Mouse (Mus musculus) spleen, adult 2 months (tissue): ENCODE data around the gene Phf12. TPM values are rescaled to one million over a fixed set of nuclear protein-coding genes. Genes with fewer than 3 reads are reported as not detected.

Source experiments
- DNase-seq, 2 experiments: peaks; one replicate each; pipeline versions ENCODE4 v3.0.0 to v3.0.0-alpha.2; 2012 to 2021; ENCODE audit warnings: low spot score in 2 of 2, low read depth in 1 of 2
- H3K27ac ChIP-seq: fragments of 200-500 bp; 2 replicates; pipeline ENCODE4 v1.5.1; 2012; ENCODE audit warnings: low read length, inconsistent platforms; ENCODE audit not compliant: insufficient read depth
- H3K27me3 ChIP-seq: fragments of 200-500 bp; 2 replicates; pipeline ENCODE4 v1.6.1; 2012; ENCODE audit warnings: mild to moderate bottlenecking, moderate library complexity, low read length, inconsistent platforms; ENCODE audit not compliant: control insufficient read depth, insufficient read depth
- H3K36me3 ChIP-seq: fragments of 200-500 bp; 2 replicates; pipeline ENCODE4 v1.6.1; 2012; ENCODE audit warnings: mild to moderate bottlenecking, low read length, inconsistent platforms; ENCODE audit not compliant: control insufficient read depth, insufficient read depth
- H3K4me1 ChIP-seq: fragments of 200-500 bp; 2 replicates; pipeline ENCODE4 v1.6.1; 2011; ENCODE audit warnings: inconsistent platforms; ENCODE audit not compliant: control insufficient read depth, insufficient read depth, insufficient read length
- H3K4me3 ChIP-seq: fragments of 200-500 bp; 2 replicates; pipeline ENCODE4 v1.5.1; 2011; ENCODE audit warnings: mild to moderate bottlenecking, inconsistent platforms; ENCODE audit not compliant: insufficient read depth, insufficient read length; ENCODE audit errors: extremely low read depth
- CTCF ChIP-seq: fragments of 200-500 bp; IDR thresholded peaks from 2 replicates; pipeline ENCODE4 v1.5.1; 2011; ENCODE audit warnings: mild to moderate bottlenecking, inconsistent platforms; ENCODE audit not compliant: insufficient read depth, insufficient read length, insufficient replicate concordance; ENCODE audit errors: extremely low read depth
- POLR2A ChIP-seq: fragments of 200-500 bp; IDR thresholded peaks from 2 replicates; pipeline ENCODE4 v1.6.1; 2011; ENCODE audit warnings: low read depth, low read length, inconsistent platforms
- WGBS: fragments of 180-500 bp; shearing (Covaris S2); methylation state at CpG from one replicate; pipeline ENCODE4 v1.1.7; 2018; 5-methylcytosine and 5-hydroxymethylcytosine counted together
- polyA plus RNA-seq: library from polyadenylated mRNA; depleted of rRNA; stranded (reverse); fragments of >200 nt; gene quantifications from 2 replicates; pipeline ENCODE4 v1.2.3, GENCODE M21; 2012

The Phf12 gene
- polyA plus RNA-seq, 1 experiment: 65.4 TPM

GRCm38 (mm10) chr11:78059833-78060757 lies 77.5 kb downstream of the Phf12 start:
- H3K4me1 ChIP-seq: no peaks in the 10 kb centered on the region
- TF ChIP-seq POLR2A (no peak), CTCF (peak; percentile 82; the same call in 1 of the 2 replicates)
- no peak overlapping the region for H3K4me3 ChIP-seq
- H3K27ac ChIP-seq: no peak overlapping the region
- 47% methylated on average over 9 of the region's 9 CpGs for WGBS
- peaks cover 5% of the 10 kb centered on the region for H3K36me3 ChIP-seq
- peak in 1 of 2 experiments; percentile 48 for DNase-seq
- H3K27me3 ChIP-seq: no peaks in the 10 kb centered on the region

DNA sequence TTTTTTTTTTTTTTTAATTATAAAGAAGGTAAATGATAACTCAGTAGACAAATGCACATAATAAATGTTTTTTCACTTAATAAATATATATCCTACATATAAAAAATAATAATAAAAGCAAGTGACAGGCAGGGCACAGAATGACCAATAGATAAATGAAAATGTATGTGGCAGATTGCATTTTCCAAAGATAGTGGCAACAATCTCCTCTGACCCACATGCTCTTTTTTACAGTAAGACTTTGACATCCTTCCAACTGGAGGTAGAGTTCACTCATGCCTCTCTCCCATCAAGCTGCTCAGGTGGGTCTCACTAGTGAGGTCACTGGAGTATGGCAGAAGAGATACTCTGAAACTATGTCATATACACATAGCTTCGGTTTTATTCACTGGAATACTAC lies 80.0 kb downstream of the Phf12 start:
- WGBS: 80% methylated on average over 1 of the region's 1 CpGs
- H3K4me3 ChIP-seq: no peak overlapping the region
- no peak for TF ChIP-seq CTCF
- TF ChIP-seq POLR2A: no peak
- H3K36me3 ChIP-seq: peaks cover 3% of the 10 kb centered on the region; the same call in 1 of the 2 replicates
- no peak overlapping the region for H3K27ac ChIP-seq
- H3K4me1 ChIP-seq: no peaks in the 10 kb centered on the region
- no peak for DNase-seq
- H3K27me3 ChIP-seq: no peaks in the 10 kb centered on the region

DNA sequence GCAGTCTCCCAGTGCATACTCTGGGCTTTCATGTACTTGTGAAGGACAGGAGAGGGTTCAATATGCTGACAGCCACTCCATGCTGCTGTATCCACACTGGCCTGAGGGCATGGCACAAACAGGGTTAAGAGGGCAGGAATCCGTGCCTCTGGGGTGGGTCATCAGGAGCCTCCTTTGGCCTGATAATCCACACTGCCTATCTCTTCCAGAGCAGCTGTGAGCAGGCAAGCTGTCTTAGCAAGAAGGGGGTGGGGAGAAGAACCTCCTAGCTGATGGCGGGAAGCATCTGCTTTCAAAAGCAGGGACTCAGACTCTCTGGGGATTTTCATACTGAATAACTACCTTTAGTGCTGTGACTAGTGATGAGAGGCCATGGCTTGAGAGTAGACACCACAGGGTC lies 83.4 kb downstream of the Phf12 start:
- WGBS: 72% methylated on average over 2 of the region's 2 CpGs
- DNase-seq: no peak
- H3K36me3 ChIP-seq: no peaks in the 10 kb centered on the region
- H3K27ac ChIP-seq: peak overlapping the region; percentile 29; the same call in 1 of the 2 replicates
- no peaks in the 10 kb centered on the region for H3K4me1 ChIP-seq
- H3K4me3 ChIP-seq: no peak overlapping the region
- no peaks in the 10 kb centered on the region for H3K27me3 ChIP-seq
- TF ChIP-seq POLR2A (no peak), CTCF (no peak)

DNA sequence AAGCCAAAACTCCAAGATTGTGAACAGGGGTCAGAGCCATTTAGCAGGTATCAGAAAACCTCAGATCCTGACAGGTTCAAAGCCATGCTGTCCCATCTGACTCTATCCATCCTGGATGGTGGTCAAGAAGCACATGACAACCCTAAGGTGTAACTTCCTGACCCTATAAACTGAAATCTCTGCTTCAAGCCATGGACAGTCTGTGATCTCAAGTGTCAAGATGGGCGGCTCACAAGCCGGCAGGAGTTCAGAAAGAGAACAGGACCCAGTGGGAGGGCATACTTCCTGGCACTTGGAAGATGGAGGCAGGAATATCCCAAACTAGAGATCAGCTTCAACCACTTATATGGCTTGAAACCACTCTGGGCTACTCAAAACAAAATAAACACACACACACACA lies 84.1 kb downstream of the Phf12 start:
- TF ChIP-seq CTCF: no peak
- TF ChIP-seq POLR2A: no peak
- 86% methylated on average over 2 of the region's 2 CpGs for WGBS
- no peaks in the 10 kb centered on the region for H3K27me3 ChIP-seq
- H3K36me3 ChIP-seq: no peaks in the 10 kb centered on the region
- no peak for DNase-seq
- H3K27ac ChIP-seq: 0 out of 2 replicates have a peak overlapping the region, but pooled peaks have one; percentile 29
- H3K4me1 ChIP-seq: no peaks in the 10 kb centered on the region
- no peak overlapping the region for H3K4me3 ChIP-seq

DNA sequence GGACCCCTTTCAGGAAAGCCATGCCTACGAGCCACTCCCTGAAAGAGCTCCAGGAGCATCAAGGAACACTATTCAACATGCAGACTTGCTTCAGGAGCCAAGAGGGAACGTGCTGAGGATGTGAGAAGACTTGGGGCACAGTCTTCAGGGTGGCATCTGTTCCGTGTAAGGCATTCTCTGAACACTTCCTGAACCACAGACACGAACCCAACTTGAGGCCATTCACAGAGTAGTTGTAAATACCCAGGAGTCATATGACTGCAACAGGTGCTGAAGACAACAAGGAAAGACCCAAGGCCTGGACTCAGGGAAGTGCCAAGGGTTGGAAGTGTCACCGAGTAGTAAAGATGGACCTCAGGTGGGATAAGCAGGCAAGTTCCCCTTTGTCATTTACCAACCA lies 85.0 kb downstream of the Phf12 start:
- 62% methylated on average over 5 of the region's 5 CpGs for WGBS
- Histone ChIP-seq H3K4me1 (no peaks in the 10 kb centered on the region), H3K36me3 (no peaks in the 10 kb centered on the region; the same call in 1 of the 2 replicates), H3K27ac (no peak overlapping the region), H3K4me3 (no peak overlapping the region), H3K27me3 (no peaks in the 10 kb centered on the region)
- TF ChIP-seq POLR2A (no peak), CTCF (no peak)
- no peak for DNase-seq

GRCm38 (mm10) chr11:78069130-78069529 lies 86.6 kb downstream of the Phf12 start:
- H3K27me3 ChIP-seq: no peaks in the 10 kb centered on the region
- H3K4me1 ChIP-seq: no peaks in the 10 kb centered on the region
- no peak overlapping the region for H3K27ac ChIP-seq
- no peak for TF ChIP-seq POLR2A
- no peak for TF ChIP-seq CTCF
- DNase-seq: no peak
- 81% methylated on average over 5 of the region's 5 CpGs for WGBS
- H3K4me3 ChIP-seq: no peak overlapping the region
- H3K36me3 ChIP-seq: peaks cover 8% of the 10 kb centered on the region

GRCm38 (mm10) chr11:78069646-78070045 lies 87.1 kb downstream of the Phf12 start:
- Histone ChIP-seq H3K27ac (peak overlapping the region; percentile 24; the same call in 1 of the 2 replicates), H3K4me1 (no peaks in the 10 kb centered on the region), H3K4me3 (no peak overlapping the region), H3K27me3 (no peaks in the 10 kb centered on the region), H3K36me3 (peaks cover 13% of the 10 kb centered on the region)
- 83% methylated on average over 6 of the region's 6 CpGs for WGBS
- DNase-seq: no peak
- no peak for TF ChIP-seq POLR2A
- no peak for TF ChIP-seq CTCF
